Mouse (Mus musculus) MEL (cell line): Measurements from ENCODE around the gene Fos. TPM values are rescaled to one million over a fixed set of nuclear protein-coding genes. Genes with fewer than 3 reads are reported as not detected.

ENCODE experiments used
- DNase-seq: peaks from one replicate; pipeline ENCODE4 v3.0.0; 2011; ENCODE audit warnings: low read depth, low spot score
- H3K27ac ChIP-seq: 2 replicates; pipeline ENCODE4 v1.5.1; 2012; ENCODE audit warnings: low read depth, mild to moderate bottlenecking, control low read depth, low read length, moderate library complexity; ENCODE audit not compliant: control insufficient read depth
- H3K27me3 ChIP-seq, 2 experiments: fragments of 150-350 bp in 1 of 2; sonication (generic) in 1 of 2; 2 replicates each; pipeline ENCODE4 v1.6.1; 2012; ENCODE audit warnings: low read length in 2 of 2, mild to moderate bottlenecking in 2 of 2, improper control_type of control experiment in 1 of 2, moderate library complexity in 1 of 2; ENCODE audit not compliant: insufficient read depth in 2 of 2, control insufficient read depth in 1 of 2
- H3K36me3 ChIP-seq, 2 experiments: 2 replicates each; pipeline ENCODE4 v1.6.1; 2012 to 2014; ENCODE audit warnings: low read length in 2 of 2, improper control_type of control experiment in 1 of 2, inconsistent platforms in 1 of 2, mild to moderate bottlenecking in 1 of 2; ENCODE audit not compliant: insufficient read depth in 2 of 2, control insufficient read depth in 1 of 2
- H3K4me1 ChIP-seq, 2 experiments: fragments of 150-350 bp in 1 of 2; sonication (generic) in 1 of 2; 2 replicates each; pipeline ENCODE4 v1.6.1; 2012; ENCODE audit warnings: low read length in 2 of 2, improper control_type of control experiment in 1 of 2, mild to moderate bottlenecking in 1 of 2; ENCODE audit not compliant: insufficient read depth in 2 of 2, control insufficient read depth in 1 of 2
- H3K4me3 ChIP-seq, 2 experiments: fragments of 150-350 bp in 1 of 2; sonication (generic) in 1 of 2; 2 replicates each; pipeline ENCODE4 v1.5.1; 2012; ENCODE audit warnings: low read depth in 2 of 2, low read length in 2 of 2, mild to moderate bottlenecking in 2 of 2, moderate library complexity in 2 of 2, control low read depth in 1 of 2, improper control_type of control experiment in 1 of 2; ENCODE audit not compliant: control insufficient read depth in 1 of 2, insufficient read depth in 1 of 2
- H3K79me2 ChIP-seq: 2 replicates; pipeline ENCODE4 v1.6.1; 2012; ENCODE audit warnings: mild to moderate bottlenecking, low read length, moderate library complexity; ENCODE audit not compliant: control insufficient read depth, poor library complexity, insufficient read depth
- H3K9ac ChIP-seq: 2 replicates; pipeline ENCODE4 v1.6.1; 2012; ENCODE audit warnings: low read depth, mild to moderate bottlenecking, control low read depth, low read length, moderate library complexity; ENCODE audit not compliant: control insufficient read depth, poor library complexity, severe bottlenecking
- H3K9me3 ChIP-seq: fragments of 150-350 bp; sonication (generic); replicated peaks from 2 replicates; pipeline ENCODE4 v1.6.1; 2012; ENCODE audit warnings: mild to moderate bottlenecking, low read length, improper control_type of control experiment, moderate library complexity; ENCODE audit not compliant: insufficient read depth
- ELF1 ChIP-seq: IDR thresholded peaks from 2 replicates; pipeline ENCODE4 v1.6.1; 2014; ENCODE audit warnings: low read depth, mild to moderate bottlenecking, inconsistent platforms, low read length, improper control_type of control experiment, moderate library complexity
- GATA1 ChIP-seq: IDR thresholded peaks from 2 replicates; pipeline ENCODE4 v1.6.1; 2011; ENCODE audit warnings: low read depth, low read length, improper control_type of control experiment
- HCFC1 ChIP-seq: IDR thresholded peaks from 2 replicates; pipeline ENCODE4 v1.6.1; 2012; ENCODE audit warnings: low read depth, mild to moderate bottlenecking, inconsistent platforms, low read length, improper control_type of control experiment, moderate library complexity
- JUND ChIP-seq: IDR thresholded peaks from 2 replicates; pipeline ENCODE4 v1.6.1; 2011; ENCODE audit warnings: low read depth, mild to moderate bottlenecking, improper control_type of control experiment, low read length
- KAT2A ChIP-seq: conservative IDR thresholded peaks from 2 replicates; pipeline ENCODE4 v1.6.1; 2012; ENCODE audit warnings: low read depth, low read length, improper control_type of control experiment, inconsistent platforms
- MAFK ChIP-seq: IDR thresholded peaks from 2 replicates; pipeline ENCODE4 v1.6.1; 2011; ENCODE audit warnings: low read depth, mild to moderate bottlenecking, low read length, improper control_type of control experiment, borderline replicate concordance
- MEF2A ChIP-seq: IDR thresholded peaks from 2 replicates; pipeline ENCODE4 v1.6.1; 2014; ENCODE audit warnings: low read depth, mild to moderate bottlenecking, inconsistent platforms, low read length, improper control_type of control experiment; ENCODE audit not compliant: poor library complexity, insufficient replicate concordance, severe bottlenecking; ENCODE audit errors: extremely low read depth
- MYB ChIP-seq: IDR thresholded peaks from 2 replicates; pipeline ENCODE4 v1.6.1; 2011; ENCODE audit warnings: mild to moderate bottlenecking, low read depth, low read length, improper control_type of control experiment
- POLR2A ChIP-seq, 2 experiments: IDR thresholded peaks; 2 replicates each; pipeline ENCODE4 v1.6.1; 2011 to 2012; ENCODE audit warnings: low read length in 2 of 2, mild to moderate bottlenecking in 2 of 2, control low read depth in 1 of 2, improper control_type of control experiment in 1 of 2, low read depth in 1 of 2, moderate library complexity in 1 of 2; ENCODE audit not compliant: control insufficient read depth in 1 of 2, insufficient read depth in 1 of 2, poor library complexity in 1 of 2
- RAD21 ChIP-seq: IDR thresholded peaks from 2 replicates; pipeline ENCODE4 v1.6.1; 2011; ENCODE audit warnings: mild to moderate bottlenecking, low read depth, low read length, improper control_type of control experiment
- TBP ChIP-seq: IDR thresholded peaks from 2 replicates; pipeline ENCODE4 v1.8.0; 2011; ENCODE audit warnings: low read depth, low read length, improper control_type of control experiment
- USF2 ChIP-seq, 2 experiments: IDR thresholded peaks; 2 replicates each; pipeline ENCODE4 v1.6.1; 2011 to 2012; ENCODE audit warnings: improper control_type of control experiment in 2 of 2, low read length in 2 of 2, borderline replicate concordance in 1 of 2, inconsistent platforms in 1 of 2, low read depth in 1 of 2, mild to moderate bottlenecking in 1 of 2; ENCODE audit not compliant: insufficient read depth in 1 of 2
- ZKSCAN1 ChIP-seq: IDR thresholded peaks from 2 replicates; pipeline ENCODE4 v1.6.1; 2012; ENCODE audit warnings: low read depth, mild to moderate bottlenecking, inconsistent platforms, low read length, improper control_type of control experiment, moderate library complexity
- ZMIZ1 ChIP-seq: IDR thresholded peaks from 2 replicates; pipeline ENCODE4 v1.6.1; 2012; ENCODE audit warnings: low read depth, mild to moderate bottlenecking, inconsistent platforms, low read length, improper control_type of control experiment, moderate library complexity
- polyA plus RNA-seq, 2 experiments: library from polyadenylated mRNA; stranded (reverse) in 1 of 2; unstranded in 1 of 2; fragments of >175 nt in 1 of 2; fragments of >200 nt in 1 of 2; gene quantifications; 2 replicates each; pipeline versions ENCODE4 v1.2.1 to v1.2.4; 2012; ENCODE audit warnings: low replicate concordance in 2 of 2, low read depth in 1 of 2; ENCODE audit not compliant: insufficient read length in 2 of 2, insufficient read depth in 1 of 2, missing spikeins in 1 of 2
- total RNA-seq: library from RNA; depleted of rRNA; stranded (reverse); fragments of 300-350 nt; gene quantifications from 2 replicates; pipeline ENCODE4 v1.2.3, GENCODE M21; 2012

The Fos gene
- total and polyA plus RNA-seq, 3 experiments = 0.81 to 1.4 TPM; not detected in 1

GRCm38 (mm10) chr12:85449478-85449877 is 24.2 kb upstream of the Fos start:
- Histone ChIP-seq H3K4me1 (0 out of 4 replicates have a peak, but pooled peaks cover 0 to 2% of the 10 kb centered on the region in 2 experiments), H3K27me3 (peaks cover 4 to 17% of the 10 kb centered on the region in 2 experiments), H3K36me3 (peaks cover 0 to 1% of the 10 kb centered on the region in 2 experiments; a peak in 1 of 4 replicates), H3K27ac (no peak overlapping the region), H3K79me2 (no peaks in the 10 kb centered on the region), H3K9me3 (no peaks in the 10 kb centered on the region), H3K4me3 (no peak overlapping the region), H3K9ac (no peak overlapping the region)
- DNase-seq = no peak
- TF ChIP-seq KAT2A = no peak
- TF ChIP-seq GATA1 = no peak
- no peak for TF ChIP-seq MYB
- no peak for TF ChIP-seq RAD21
- no peak for TF ChIP-seq USF2 (IDR thresholded peaks at IDR 0.05; ENCODE audit: borderline replicate concordance in 1 of 2, insufficient read depth in 1 of 2, low read depth in 1 of 2, low read length in 2 of 2)
- TF ChIP-seq MAFK = no peak
- TF ChIP-seq POLR2A (IDR thresholded peaks at IDR 0.05; ENCODE audit: control insufficient read depth in 1 of 2, insufficient read depth in 1 of 2, low read depth in 1 of 2, low read length in 2 of 2, poor library complexity in 1 of 2) = no peak
- no peak for TF ChIP-seq MEF2A
- TF ChIP-seq ELF1 = no peak
- no peak for TF ChIP-seq HCFC1
- TF ChIP-seq JUND = no peak
- TF ChIP-seq ZMIZ1 = no peak

GRCm38 (mm10) chr12:85451693-85452491 is 21.8 kb upstream of the Fos start:
- no peaks in the 10 kb centered on the region for H3K79me2 ChIP-seq
- peaks cover 0 to 8% of the 10 kb centered on the region in 2 experiments; a peak in 1 of 4 replicates for H3K4me1 ChIP-seq
- TF ChIP-seq HCFC1 (no peak), ZKSCAN1 (no peak), TBP (no peak)
- TF ChIP-seq, all 39 proteins: peak for 0
- no peaks in the 10 kb centered on the region for H3K9me3 ChIP-seq
- H3K4me3 ChIP-seq = no peak overlapping the region
- peaks cover 0 to 13% of the 10 kb centered on the region in 2 experiments for H3K27me3 ChIP-seq
- H3K36me3 ChIP-seq = peaks cover 0 to 8% of the 10 kb centered on the region in 2 experiments; a peak in 2 of 4 replicates
- H3K9ac ChIP-seq = no peak overlapping the region
- DNase-seq = no peak
- no peak overlapping the region for H3K27ac ChIP-seq
